Mouse (Mus musculus) MEL (cell line): ENCODE measurements around the gene Usp40. TPM values are rescaled to one million over a fixed set of nuclear protein-coding genes. Genes with fewer than 3 reads are reported as not detected.
A peak's percentile ranks its signal among the peaks of the same experiment; 100 is the strongest.

Source experiments
- DNase-seq: peaks from one replicate; pipeline ENCODE4 v3.0.0; 2011; ENCODE audit warnings: low read depth, low spot score
- H3K27ac ChIP-seq: 2 replicates; pipeline ENCODE4 v1.5.1; 2012; ENCODE audit warnings: low read depth, mild to moderate bottlenecking, control low read depth, low read length, moderate library complexity; ENCODE audit not compliant: control insufficient read depth
- H3K27me3 ChIP-seq, 2 experiments: fragments of 150-350 bp in 1 of 2; sonication (generic) in 1 of 2; 2 replicates each; pipeline ENCODE4 v1.6.1; 2012; ENCODE audit warnings: low read length in 2 of 2, mild to moderate bottlenecking in 2 of 2, improper control_type of control experiment in 1 of 2, moderate library complexity in 1 of 2; ENCODE audit not compliant: insufficient read depth in 2 of 2, control insufficient read depth in 1 of 2
- H3K36me3 ChIP-seq, 2 experiments: 2 replicates each; pipeline ENCODE4 v1.6.1; 2012 to 2014; ENCODE audit warnings: low read length in 2 of 2, improper control_type of control experiment in 1 of 2, inconsistent platforms in 1 of 2, mild to moderate bottlenecking in 1 of 2; ENCODE audit not compliant: insufficient read depth in 2 of 2, control insufficient read depth in 1 of 2
- H3K4me1 ChIP-seq, 2 experiments: fragments of 150-350 bp in 1 of 2; sonication (generic) in 1 of 2; 2 replicates each; pipeline ENCODE4 v1.6.1; 2012; ENCODE audit warnings: low read length in 2 of 2, improper control_type of control experiment in 1 of 2, mild to moderate bottlenecking in 1 of 2; ENCODE audit not compliant: insufficient read depth in 2 of 2, control insufficient read depth in 1 of 2
- H3K4me3 ChIP-seq, 2 experiments: fragments of 150-350 bp in 1 of 2; sonication (generic) in 1 of 2; 2 replicates each; pipeline ENCODE4 v1.5.1; 2012; ENCODE audit warnings: low read depth in 2 of 2, low read length in 2 of 2, mild to moderate bottlenecking in 2 of 2, moderate library complexity in 2 of 2, control low read depth in 1 of 2, improper control_type of control experiment in 1 of 2; ENCODE audit not compliant: control insufficient read depth in 1 of 2, insufficient read depth in 1 of 2
- H3K79me2 ChIP-seq: 2 replicates; pipeline ENCODE4 v1.6.1; 2012; ENCODE audit warnings: mild to moderate bottlenecking, low read length, moderate library complexity; ENCODE audit not compliant: control insufficient read depth, poor library complexity, insufficient read depth
- H3K9ac ChIP-seq: 2 replicates; pipeline ENCODE4 v1.6.1; 2012; ENCODE audit warnings: low read depth, mild to moderate bottlenecking, control low read depth, low read length, moderate library complexity; ENCODE audit not compliant: control insufficient read depth, poor library complexity, severe bottlenecking
- H3K9me3 ChIP-seq: fragments of 150-350 bp; sonication (generic); replicated peaks from 2 replicates; pipeline ENCODE4 v1.6.1; 2012; ENCODE audit warnings: mild to moderate bottlenecking, low read length, improper control_type of control experiment, moderate library complexity; ENCODE audit not compliant: insufficient read depth
- BHLHE40 ChIP-seq: IDR thresholded peaks from 2 replicates; pipeline ENCODE4 v1.6.1; 2012; ENCODE audit warnings: low read depth, mild to moderate bottlenecking, inconsistent platforms, low read length, improper control_type of control experiment, borderline replicate concordance
- CHD1 ChIP-seq: IDR thresholded peaks from 2 replicates; pipeline ENCODE4 v1.6.1; 2012; ENCODE audit warnings: low read depth, mild to moderate bottlenecking, inconsistent platforms, low read length, improper control_type of control experiment
- CTCF ChIP-seq, 3 experiments: IDR thresholded peaks in 2 of 3; conservative IDR thresholded peaks in 1 of 3; 2 replicates each; pipeline ENCODE4 v1.5.1; 2011 to 2012; ENCODE audit warnings: low read length in 3 of 3, low read depth in 2 of 3, mild to moderate bottlenecking in 2 of 3, improper control_type of control experiment in 1 of 3, inconsistent platforms in 1 of 3, mixed read lengths in 1 of 3, moderate library complexity in 1 of 3; ENCODE audit not compliant: control insufficient read depth in 1 of 3, insufficient read depth in 1 of 3, poor library complexity in 1 of 3, severe bottlenecking in 1 of 3
- ELF1 ChIP-seq: IDR thresholded peaks from 2 replicates; pipeline ENCODE4 v1.6.1; 2014; ENCODE audit warnings: low read depth, mild to moderate bottlenecking, inconsistent platforms, low read length, improper control_type of control experiment, moderate library complexity
- EP300 ChIP-seq, 2 experiments: IDR thresholded peaks; 2 replicates each; pipeline ENCODE4 v1.6.1; 2011; ENCODE audit warnings: improper control_type of control experiment in 2 of 2, low read length in 2 of 2, low read depth in 1 of 2, mild to moderate bottlenecking in 1 of 2
- ETS1 ChIP-seq: IDR thresholded peaks from 2 replicates; pipeline ENCODE4 v1.6.1; 2012; ENCODE audit warnings: low read depth, mild to moderate bottlenecking, inconsistent platforms, low read length, improper control_type of control experiment, moderate library complexity
- GABPA ChIP-seq: IDR thresholded peaks from 2 replicates; pipeline ENCODE4 v1.6.1; 2012; ENCODE audit warnings: low read depth, mild to moderate bottlenecking, inconsistent platforms, low read length, improper control_type of control experiment, moderate library complexity
- GATA1 ChIP-seq: IDR thresholded peaks from 2 replicates; pipeline ENCODE4 v1.6.1; 2011; ENCODE audit warnings: low read depth, low read length, improper control_type of control experiment
- HCFC1 ChIP-seq: IDR thresholded peaks from 2 replicates; pipeline ENCODE4 v1.6.1; 2012; ENCODE audit warnings: low read depth, mild to moderate bottlenecking, inconsistent platforms, low read length, improper control_type of control experiment, moderate library complexity
- JUND ChIP-seq: IDR thresholded peaks from 2 replicates; pipeline ENCODE4 v1.6.1; 2011; ENCODE audit warnings: low read depth, mild to moderate bottlenecking, improper control_type of control experiment, low read length
- MAFK ChIP-seq: IDR thresholded peaks from 2 replicates; pipeline ENCODE4 v1.6.1; 2011; ENCODE audit warnings: low read depth, mild to moderate bottlenecking, low read length, improper control_type of control experiment, borderline replicate concordance
- MAX ChIP-seq: IDR thresholded peaks from 2 replicates; pipeline ENCODE4 v1.6.1; 2011; ENCODE audit warnings: low read length, improper control_type of control experiment
- MAZ ChIP-seq: IDR thresholded peaks from 2 replicates; pipeline ENCODE4 v1.6.1; 2012; ENCODE audit warnings: low read depth, mild to moderate bottlenecking, inconsistent platforms, low read length, improper control_type of control experiment
- MYB ChIP-seq: IDR thresholded peaks from 2 replicates; pipeline ENCODE4 v1.6.1; 2011; ENCODE audit warnings: mild to moderate bottlenecking, low read depth, low read length, improper control_type of control experiment
- NELFE ChIP-seq: IDR thresholded peaks from 2 replicates; pipeline ENCODE4 v1.6.1; 2011; ENCODE audit warnings: low read depth, low read length, improper control_type of control experiment
- NRF1 ChIP-seq: IDR thresholded peaks from 2 replicates; pipeline ENCODE4 v1.6.1; 2014; ENCODE audit warnings: low read depth, mild to moderate bottlenecking, inconsistent platforms, low read length, improper control_type of control experiment, moderate library complexity; ENCODE audit not compliant: poor library complexity, insufficient read depth, severe bottlenecking
- POLR2A ChIP-seq, 2 experiments: IDR thresholded peaks; 2 replicates each; pipeline ENCODE4 v1.6.1; 2011 to 2012; ENCODE audit warnings: low read length in 2 of 2, mild to moderate bottlenecking in 2 of 2, control low read depth in 1 of 2, improper control_type of control experiment in 1 of 2, low read depth in 1 of 2, moderate library complexity in 1 of 2; ENCODE audit not compliant: control insufficient read depth in 1 of 2, insufficient read depth in 1 of 2, poor library complexity in 1 of 2
- POLR2AphosphoS2 ChIP-seq: IDR thresholded peaks from 2 replicates; pipeline ENCODE4 v1.6.1; 2011; ENCODE audit warnings: low read length, improper control_type of control experiment
- POLR2AphosphoS5 ChIP-seq: IDR thresholded peaks from 2 replicates; pipeline ENCODE4 v1.6.1; 2012; ENCODE audit warnings: low read depth, borderline replicate concordance, mild to moderate bottlenecking, inconsistent platforms, low read length, moderate library complexity, mixed read lengths
- RAD21 ChIP-seq: IDR thresholded peaks from 2 replicates; pipeline ENCODE4 v1.6.1; 2011; ENCODE audit warnings: mild to moderate bottlenecking, low read depth, low read length, improper control_type of control experiment
- RCOR1 ChIP-seq: IDR thresholded peaks from 2 replicates; pipeline ENCODE4 v1.6.1; 2012; ENCODE audit warnings: low read depth, mild to moderate bottlenecking, inconsistent platforms, low read length, improper control_type of control experiment
- SIN3A ChIP-seq: IDR thresholded peaks from 2 replicates; pipeline ENCODE4 v1.6.1; 2012; ENCODE audit warnings: low read length, improper control_type of control experiment, inconsistent platforms
- SMC3 ChIP-seq: IDR thresholded peaks from 2 replicates; pipeline ENCODE4 v1.6.1; 2011; ENCODE audit warnings: low read depth, low read length, improper control_type of control experiment
- TAL1 ChIP-seq: IDR thresholded peaks from 2 replicates; pipeline ENCODE4 v1.6.1; 2012; ENCODE audit warnings: mild to moderate bottlenecking, inconsistent platforms, low read length, moderate library complexity, mixed read lengths
- TBP ChIP-seq: IDR thresholded peaks from 2 replicates; pipeline ENCODE4 v1.8.0; 2011; ENCODE audit warnings: low read depth, low read length, improper control_type of control experiment
- TCF12 ChIP-seq: IDR thresholded peaks from 2 replicates; pipeline ENCODE4 v1.6.1; 2014; ENCODE audit warnings: low read depth, mild to moderate bottlenecking, inconsistent platforms, low read length, improper control_type of control experiment, moderate library complexity
- UBTF ChIP-seq: IDR thresholded peaks from 2 replicates; pipeline ENCODE4 v1.6.1; 2012; ENCODE audit warnings: low read depth, mild to moderate bottlenecking, inconsistent platforms, low read length, improper control_type of control experiment, moderate library complexity, borderline replicate concordance; ENCODE audit not compliant: insufficient read depth
- USF1 ChIP-seq: IDR thresholded peaks from 2 replicates; pipeline ENCODE4 v1.6.1; 2014; ENCODE audit warnings: low read depth, mild to moderate bottlenecking, inconsistent platforms, low read length, improper control_type of control experiment, moderate library complexity
- USF2 ChIP-seq, 2 experiments: IDR thresholded peaks; 2 replicates each; pipeline ENCODE4 v1.6.1; 2011 to 2012; ENCODE audit warnings: improper control_type of control experiment in 2 of 2, low read length in 2 of 2, borderline replicate concordance in 1 of 2, inconsistent platforms in 1 of 2, low read depth in 1 of 2, mild to moderate bottlenecking in 1 of 2; ENCODE audit not compliant: insufficient read depth in 1 of 2
- ZC3H11A ChIP-seq: IDR thresholded peaks from 2 replicates; pipeline ENCODE4 v1.6.1; 2012; ENCODE audit warnings: low read depth, mild to moderate bottlenecking, inconsistent platforms, low read length, improper control_type of control experiment
- ZKSCAN1 ChIP-seq: IDR thresholded peaks from 2 replicates; pipeline ENCODE4 v1.6.1; 2012; ENCODE audit warnings: low read depth, mild to moderate bottlenecking, inconsistent platforms, low read length, improper control_type of control experiment, moderate library complexity
- polyA plus RNA-seq, 2 experiments: library from polyadenylated mRNA; stranded (reverse) in 1 of 2; unstranded in 1 of 2; fragments of >175 nt in 1 of 2; fragments of >200 nt in 1 of 2; gene quantifications; 2 replicates each; pipeline versions ENCODE4 v1.2.1 to v1.2.4; 2012; ENCODE audit warnings: low replicate concordance in 2 of 2, low read depth in 1 of 2; ENCODE audit not compliant: insufficient read length in 2 of 2, insufficient read depth in 1 of 2, missing spikeins in 1 of 2
- total RNA-seq: library from RNA; depleted of rRNA; stranded (reverse); fragments of 300-350 nt; gene quantifications from 2 replicates; pipeline ENCODE4 v1.2.3, GENCODE M21; 2012

Gene Usp40
- total and polyA plus RNA-seq, 3 experiments = 8.9 to 10.1 TPM; not detected in 1

GRCm38 (mm10) chr1:87935546-87935945, 72.8 kb downstream of the Usp40 start:
- peaks cover 13 to 19% of the 10 kb centered on the region in 2 experiments for H3K36me3 ChIP-seq
- no peak for DNase-seq
- H3K27me3 ChIP-seq = no peaks in the 10 kb centered on the region
- 0 out of 2 replicates have a peak, but pooled peaks have one; percentile 5 for TF ChIP-seq GATA1
- no peak for TF ChIP-seq MAZ
- peaks cover 5 to 23% of the 10 kb centered on the region in 2 experiments for H3K4me1 ChIP-seq
- H3K4me3 ChIP-seq = no peak overlapping the region
- peak overlapping the region; percentile 43 for H3K27ac ChIP-seq
- no peaks in the 10 kb centered on the region for H3K9me3 ChIP-seq
- no peak overlapping the region for H3K9ac ChIP-seq
- H3K79me2 ChIP-seq = no peaks in the 10 kb centered on the region

- no peaks in the 10 kb centered on the region for H3K27me3 ChIP-seq
- peaks cover 13 to 19% of the 10 kb centered on the region in 2 experiments for H3K36me3 ChIP-seq
- peak; percentile 84 for DNase-seq
- TF ChIP-seq NRF1 = no peak
- TF ChIP-seq ZKSCAN1 = no peak
- peak; percentile 57 for TF ChIP-seq RCOR1
- TF ChIP-seq POLR2AphosphoS2 = no peak
- no peak for TF ChIP-seq POLR2AphosphoS5
- TF ChIP-seq POLR2A (IDR thresholded peaks at IDR 0.05; ENCODE audit: control insufficient read depth in 1 of 2, insufficient read depth in 1 of 2, low read depth in 1 of 2, low read length in 2 of 2, poor library complexity in 1 of 2) = no peak
- TF ChIP-seq UBTF = no peak
- no peak for TF ChIP-seq JUND
- no peak for TF ChIP-seq USF2 (IDR thresholded peaks at IDR 0.05; ENCODE audit: borderline replicate concordance in 1 of 2, insufficient read depth in 1 of 2, low read depth in 1 of 2, low read length in 2 of 2)
- peak; percentile 29; the same call in 1 of the 2 replicates for TF ChIP-seq TAL1
- no peak for TF ChIP-seq MYB
- TF ChIP-seq GATA1 = 0 out of 2 replicates have a peak, but pooled peaks have one; percentile 15
- TF ChIP-seq CTCF (IDR thresholded peaks at IDR 0.05 in 2 of 3, conservative IDR thresholded peaks at IDR 0.05 in 1 of 3; ENCODE audit: control insufficient read depth in 1 of 3, insufficient read depth in 1 of 3, low read depth in 2 of 3, low read length in 3 of 3, poor library complexity in 1 of 3, severe bottlenecking in 1 of 3) = no peak; a peak in 1 of 6 replicates
- TF ChIP-seq TBP = 0 out of 2 replicates have a peak, but pooled peaks have one; percentile 15
- TF ChIP-seq BHLHE40 = no peak
- TF ChIP-seq USF1 = no peak
- TF ChIP-seq MAFK = no peak
- peak; percentile 55; the same call in 1 of the 2 replicates for TF ChIP-seq MAX
- TF ChIP-seq RAD21 = peak; percentile 0; the same call in 1 of the 2 replicates
- TF ChIP-seq GABPA = no peak
- TF ChIP-seq TCF12 = no peak
- peak; percentile 57 to 78 for TF ChIP-seq EP300 (IDR thresholded peaks at IDR 0.05; ENCODE audit: low read depth in 1 of 2, low read length in 2 of 2)
- TF ChIP-seq HCFC1 = no peak
- TF ChIP-seq SMC3 = peak; percentile 41
- TF ChIP-seq CHD1 = no peak
- TF ChIP-seq ZC3H11A = no peak
- peak; percentile 62 for TF ChIP-seq SIN3A
- no peak for TF ChIP-seq MAZ
- TF ChIP-seq ELF1 = peak; percentile 66
- no peak for TF ChIP-seq NELFE
- TF ChIP-seq ETS1 = peak; percentile 34; the same call in 1 of the 2 replicates
Observed at GRCm38 (mm10) chr1:87935095-87935494, 73.3 kb downstream of the Usp40 start.

More at GRCm38 (mm10) chr1:87935095-87935494, 73.3 kb downstream of the Usp40 start:
- Histone ChIP-seq H3K4me3 (no peak overlapping the region), H3K9ac (no peak overlapping the region), H3K9me3 (no peaks in the 10 kb centered on the region), H3K79me2 (no peaks in the 10 kb centered on the region), H3K27ac (peak overlapping the region; percentile 55), H3K4me1 (peaks cover 5 to 23% of the 10 kb centered on the region in 2 experiments)
